Mouse (Mus musculus) lung, postnatal 0 days (tissue): ENCODE data around the gene Ankrd12.

Experiments used
- CTCF ChIP-seq: IDR thresholded peaks from 2 replicates; pipeline ENCODE4 v1.5.1; 2016; ENCODE audit warnings: antibody characterized with exemption, mild to moderate bottlenecking
- EP300 ChIP-seq: IDR thresholded peaks from 2 replicates; pipeline ENCODE4 v1.6.1; 2016; ENCODE audit warnings: antibody characterized with exemption, mild to moderate bottlenecking, control low read depth

DNA sequence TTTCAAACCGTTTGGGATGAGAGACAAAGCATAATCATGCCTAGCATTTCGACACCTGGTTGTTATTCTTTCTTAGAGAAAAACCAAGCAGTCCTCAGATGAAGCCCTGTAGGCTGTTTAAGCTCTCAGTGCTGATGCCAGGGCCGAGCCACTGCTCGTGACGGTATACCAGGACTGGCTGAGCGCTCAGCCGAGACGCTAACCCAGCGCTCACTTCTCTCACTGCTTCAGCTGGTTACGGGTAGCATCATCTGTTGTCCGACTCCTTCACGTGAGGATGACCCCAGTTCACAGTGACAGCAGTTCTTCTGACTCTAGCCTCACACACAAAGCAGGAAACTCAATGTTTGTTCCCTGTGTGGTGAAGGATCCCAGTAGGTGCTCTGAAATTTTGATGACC, 136.7 kb downstream of the Ankrd12 start:
- no peak for TF ChIP-seq CTCF
- no peak for TF ChIP-seq EP300
